Mouse (Mus musculus) MEL-GATA-1-ER (cell line): Measurements from ENCODE around the gene C730034F03Rik.

Experiments
- DNase-seq: peaks from one replicate; pipeline ENCODE4 v3.0.0-alpha.2; 2012; ENCODE audit warnings: low read depth; ENCODE audit errors: extremely low read depth

The C730034F03Rik gene

DNA sequence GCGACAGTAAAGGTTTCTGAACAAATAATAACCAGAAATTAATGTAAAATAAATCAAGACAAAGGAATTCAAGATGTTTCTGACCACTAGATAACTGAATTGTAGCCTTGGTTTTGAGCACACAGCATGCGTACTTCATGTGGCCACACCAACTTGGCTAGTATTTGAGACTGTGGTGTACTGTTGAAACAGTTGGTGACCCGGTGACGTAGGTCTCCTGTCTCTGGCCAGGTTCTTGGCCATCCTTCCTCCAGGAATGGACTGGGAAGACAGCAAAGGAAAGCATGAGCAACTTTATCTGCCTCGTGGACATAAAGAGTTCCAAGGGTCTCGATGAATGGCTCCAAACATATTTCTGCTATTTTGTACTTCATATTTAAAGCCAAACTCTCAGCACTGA lies 2.4 kb downstream of the C730034F03Rik start:
- no peak for DNase-seq

- no peak for DNase-seq
Measured at GRCm38 (mm10) chr15:89432946-89433345, 3.6 kb downstream of the C730034F03Rik start.

GRCm38 (mm10) chr15:89434136-89434535 lies 4.7 kb downstream of the C730034F03Rik start:
- DNase-seq = no peak

DNA sequence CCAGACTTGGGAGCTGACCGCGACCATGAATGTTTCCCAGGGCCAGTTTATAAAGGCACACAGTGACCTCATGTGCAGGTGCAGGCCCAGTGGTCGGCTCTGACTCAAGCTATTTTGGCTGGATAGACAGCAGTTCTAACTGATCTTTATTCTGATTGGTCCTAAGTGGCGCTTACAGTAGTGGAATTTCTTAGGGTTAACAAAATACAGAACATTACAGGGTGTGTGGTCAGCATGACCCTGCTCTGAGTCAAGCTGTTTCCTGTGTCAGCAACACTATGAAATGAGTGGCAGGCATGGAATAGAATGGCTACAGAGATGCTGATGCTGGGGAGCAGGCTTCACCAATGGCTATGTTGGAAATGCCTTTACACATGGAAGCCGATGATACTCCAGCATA lies 6.5 kb downstream of the C730034F03Rik start:
- DNase-seq = no peak

GRCm38 (mm10) chr15:89442486-89443070 lies 13.2 kb downstream of the C730034F03Rik start:
- no peak for DNase-seq

- no peak for DNase-seq
Measured at GRCm38 (mm10) chr15:89452906-89453864, 23.8 kb downstream of the C730034F03Rik start.

DNA sequence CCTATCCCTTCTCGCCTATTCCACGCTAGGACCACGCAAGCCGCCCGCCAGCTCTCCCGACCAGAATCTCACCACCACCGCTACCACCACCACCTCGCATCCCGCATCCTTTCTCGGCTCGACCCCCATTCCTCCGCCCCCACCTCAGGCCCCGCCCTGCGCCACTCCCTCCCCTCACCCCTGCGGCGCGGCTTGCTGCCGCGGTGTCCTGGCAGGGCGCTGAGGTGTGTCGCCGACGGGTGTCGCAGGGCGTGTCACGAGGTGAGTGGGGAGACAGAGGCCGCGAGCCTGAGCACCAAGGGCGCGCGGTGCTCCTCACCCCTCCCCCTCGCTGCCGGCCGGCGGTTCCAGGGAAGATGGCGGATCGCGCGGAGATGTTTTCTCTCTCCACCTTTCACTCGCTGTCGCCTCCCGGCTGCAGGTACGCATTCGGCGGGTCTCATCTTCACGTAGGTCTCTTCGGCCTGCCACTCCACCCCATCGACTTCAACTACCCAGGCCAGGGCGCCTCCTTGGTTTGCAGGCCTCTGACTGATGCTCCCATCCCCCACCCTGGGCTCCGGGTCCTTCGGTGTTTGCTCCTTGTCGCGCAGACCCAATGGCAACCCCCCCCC lies 24.6 kb downstream of the C730034F03Rik start, which contains the start of gene Mapk8ip2:
Gene Mapk8ip2 (plus strand): TSS at position 49 of the 614 bp plus-strand sequence.
- DNase-seq = no peak

- no peak for DNase-seq
Measured at GRCm38 (mm10) chr15:89454857-89455256, 25.5 kb downstream of the C730034F03Rik start.

DNA sequence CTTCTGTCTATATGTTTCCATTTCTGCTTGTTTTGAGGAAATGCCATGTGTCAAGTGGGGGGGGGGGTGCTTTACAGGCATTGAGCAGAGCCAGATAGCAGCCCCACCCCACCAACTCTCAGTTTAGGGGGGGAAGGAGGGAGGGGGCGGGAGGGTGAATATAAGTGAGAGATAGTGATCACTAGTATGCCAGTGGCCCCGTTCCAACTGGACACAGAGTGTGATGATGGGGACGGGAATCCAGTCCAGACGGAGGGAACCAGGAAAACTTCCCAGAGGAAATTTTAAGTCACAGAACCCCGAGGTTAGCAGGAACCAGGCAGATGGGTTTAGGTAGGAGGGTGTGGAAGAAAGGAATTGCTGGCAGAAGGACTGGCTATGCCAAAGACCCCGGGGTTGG lies 26.3 kb downstream of the C730034F03Rik start:
- DNase-seq = no peak

GRCm38 (mm10) chr15:89458942-89459341 lies 29.6 kb downstream of the C730034F03Rik start:
- no peak for DNase-seq

- DNase-seq = no peak
Measured at GRCm38 (mm10) chr15:89459821-89460220, 30.4 kb downstream of the C730034F03Rik start.

- DNase-seq = no peak
Measured at GRCm38 (mm10) chr15:89460298-89460697, 30.9 kb downstream of the C730034F03Rik start.

DNA sequence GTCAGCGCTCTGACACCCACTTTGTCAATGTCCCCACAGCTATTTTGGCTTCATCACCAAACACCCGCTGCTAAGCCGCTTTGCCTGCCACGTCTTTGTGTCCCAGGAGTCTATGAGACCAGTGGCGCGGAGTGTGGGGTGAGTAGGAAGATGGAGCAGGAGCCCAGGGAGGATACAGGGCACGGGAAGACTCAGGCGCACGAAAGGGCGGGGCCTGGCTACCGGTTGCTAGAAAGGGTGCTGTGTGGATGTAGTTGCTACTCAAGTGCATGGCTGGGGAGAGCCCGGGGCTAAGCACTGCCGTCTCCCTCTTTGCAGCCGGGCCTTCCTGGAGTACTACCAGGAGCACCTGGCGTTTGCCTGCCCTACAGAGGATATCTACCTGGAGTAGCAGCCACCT lies 31.9 kb downstream of the C730034F03Rik start:
- no peak for DNase-seq

GRCm38 (mm10) chr15:89462176-89462575 lies 32.8 kb downstream of the C730034F03Rik start:
- no peak for DNase-seq

DNA sequence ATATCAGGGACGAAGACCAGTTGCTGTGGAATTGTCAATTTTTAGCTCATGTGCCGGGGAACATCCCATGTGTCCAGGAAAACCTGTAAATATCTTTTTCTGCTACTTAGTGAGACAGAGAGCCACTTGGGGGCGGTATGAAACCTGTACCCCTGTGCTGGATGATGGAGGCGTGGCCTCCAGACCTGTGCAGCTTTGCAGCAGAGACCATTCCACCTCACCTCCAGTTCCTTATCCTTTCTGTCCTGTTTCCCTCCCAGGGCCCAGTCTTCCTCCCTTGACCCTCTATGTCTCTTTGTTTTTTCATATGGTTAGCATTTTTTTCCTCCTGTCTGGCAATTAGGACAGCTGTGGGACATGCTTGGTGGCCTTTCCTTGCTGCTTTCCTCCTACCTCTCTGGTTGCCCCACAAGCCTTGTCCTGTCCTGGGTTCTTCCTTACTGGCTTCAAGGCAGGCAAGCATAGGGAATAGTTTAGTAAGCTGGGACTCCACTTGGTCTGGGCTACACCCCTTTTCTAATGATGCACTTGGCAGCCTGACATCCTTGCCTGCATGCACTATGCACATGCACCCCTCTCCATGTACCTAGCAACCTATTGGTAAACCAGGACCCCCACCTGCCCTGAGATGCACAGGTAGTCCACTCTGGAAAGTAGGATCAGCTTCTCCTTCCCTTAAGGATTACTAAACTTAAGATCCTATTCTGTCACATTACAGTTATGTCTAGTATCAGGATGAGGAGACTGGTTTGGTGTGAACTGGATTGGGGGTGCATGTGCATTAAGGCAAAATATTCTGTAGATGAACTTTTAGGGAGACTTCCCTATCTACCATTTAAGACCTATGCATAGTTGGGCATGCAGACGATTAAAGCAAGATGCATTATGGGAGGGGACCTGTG lies 34.2 kb downstream of the C730034F03Rik start:
- no peak for DNase-seq

DNA sequence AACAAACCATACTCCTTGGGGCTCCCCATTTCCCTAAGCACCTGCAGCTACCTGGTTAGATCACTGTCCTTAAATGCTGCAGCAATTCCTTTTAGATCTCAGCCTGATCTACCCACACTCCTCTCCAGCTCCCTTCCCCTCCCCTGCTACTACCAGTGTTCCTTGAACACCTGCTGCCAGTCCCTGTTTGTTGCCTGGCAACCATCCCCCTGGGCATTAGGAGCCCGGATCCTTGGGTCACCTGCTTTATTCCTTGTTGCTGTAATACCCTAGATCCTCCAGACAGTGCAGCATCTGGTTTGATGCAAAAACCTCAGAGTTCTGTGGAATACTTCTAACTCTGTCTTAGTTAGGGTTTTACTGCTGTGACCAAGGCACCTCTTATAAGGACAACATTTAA lies 35.7 kb downstream of the C730034F03Rik start:
- no peak for DNase-seq

DNA sequence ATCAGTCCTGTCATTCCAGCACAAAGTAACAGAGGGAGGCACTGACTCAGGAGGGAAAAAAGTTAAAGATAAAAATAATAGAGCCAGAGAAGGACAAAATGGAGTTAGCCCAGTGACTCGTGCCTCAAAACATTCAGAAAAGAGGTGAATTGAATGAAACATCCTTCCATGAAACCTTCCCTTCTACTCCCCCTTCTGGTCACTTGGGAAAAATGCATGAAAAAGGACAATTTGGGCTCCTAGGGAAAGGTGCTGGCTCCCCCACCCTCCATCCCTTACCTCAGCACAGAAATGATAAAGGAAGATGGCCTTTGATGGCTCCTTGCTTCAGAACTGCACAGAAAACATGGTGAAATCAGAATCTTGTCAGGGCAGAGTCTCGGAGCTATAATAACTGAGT lies 39.2 kb downstream of the C730034F03Rik start:
- DNase-seq = no peak

GRCm38 (mm10) chr15:89471476-89471875 lies 42.1 kb downstream of the C730034F03Rik start:
- no peak for DNase-seq

GRCm38 (mm10) chr15:89473370-89473769 lies 44.0 kb downstream of the C730034F03Rik start:
- DNase-seq = no peak

- no peak for DNase-seq
Measured at GRCm38 (mm10) chr15:89473921-89474320, 44.5 kb downstream of the C730034F03Rik start.
